Comparison of ENCODE assay signal across 18 mouse cellular contexts in the genomic region with DNA sequence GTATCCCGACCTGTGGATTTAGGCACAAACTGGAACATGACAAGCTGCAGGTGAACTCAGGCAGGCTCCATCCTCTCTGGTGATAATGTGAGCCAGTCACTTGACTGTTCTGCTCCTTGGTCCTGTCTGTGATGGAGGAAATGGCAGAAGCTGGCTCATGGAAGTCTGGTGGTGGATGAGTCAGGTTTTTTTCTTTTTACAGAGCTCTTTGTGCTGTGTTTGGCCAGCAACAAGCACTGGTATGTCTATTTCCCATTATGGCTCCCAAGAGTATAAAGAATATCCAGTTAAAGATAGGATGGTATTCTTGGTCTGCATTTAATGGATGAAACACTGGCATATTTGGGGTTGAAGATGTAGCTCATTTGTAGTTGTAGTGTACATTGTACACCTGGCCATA.
"Had no signal": no experiment of that assay in that cellular context is flagged by ENCODE, and none has a peak within 500 bp of the region (broad histone marks: within the 10 kb centered on the region; RNA-seq: fewer than 3 reads in every experiment).

No protein-coding gene starts in this region.

- DNase-seq: kidney, adult 9 months; kidney, postnatal 25 days; layer of hippocampus, postnatal 36 days; liver, embryonic 13.5 days; lung, adult 2 months; lung, postnatal 14 days; lung, postnatal 4 days; midbrain, embryonic 14.5 days; right cerebral cortex, adult 18-20 months; right cerebral cortex, postnatal 14 days; right cerebral cortex, postnatal 4 days; thymus, adult 2 months; thymus, postnatal 14 days; thymus, postnatal 4 days had no signal

- H3K27me3 ChIP-seq: liver, embryonic 13.5 days had no signal

- H3K4me2 ChIP-seq: liver, embryonic 13.5 days; midbrain, embryonic 11.5 days had no signal

- H3K9ac ChIP-seq: liver, embryonic 13.5 days had no signal

- H3K9me3 ChIP-seq: liver, embryonic 13.5 days had no signal

- H3K36me3 ChIP-seq: liver, embryonic 13.5 days had no signal

- H3K27ac ChIP-seq: kidney, postnatal 0 days; left cerebral cortex, adult 2 months; liver, embryonic 13.5 days; stomach, postnatal 0 days had no signal

- H3K4me3 ChIP-seq: left cerebral cortex, adult 2 months; liver, embryonic 13.5 days had no signal
